Mouse (Mus musculus) gastrocnemius, postnatal 10 days (tissue): ENCODE data around the gene Olfr1286. TPM values are rescaled to one million over a fixed set of nuclear protein-coding genes. Genes with fewer than 3 reads are reported as not detected.

Experiments
- DNase-seq: peaks from one replicate; pipeline ENCODE4 v3.0.0; 2021; ENCODE audit warnings: mixed read lengths
- long read RNA-seq, 2 experiments: library from polyadenylated mRNA; stranded (forward); transcript quantifications; one replicate each; pipeline ENCODE4 v2.0.0; 2021
- total RNA-seq, 2 experiments: library from RNA; stranded (reverse); gene quantifications; 2 replicates each; pipeline ENCODE4 v1.2.3; 2021

Olfr1286 gene
- total RNA-seq: not detected
- long read RNA-seq, experiment 1: 0 reads
- long read RNA-seq, experiment 2: 0 reads

GRCm38 (mm10) chr2:111422931-111423330, at the start of gene Olfr1286:
Olfr1286 (minus strand) TSS chr2:111423115.
- DNase-seq: no peak

GRCm38 (mm10) chr2:111448842-111449241, 25.9 kb upstream of the Olfr1286 start, which contains the start of gene Olfr1287:
Olfr1287 (plus strand) TSS chr2:111449142.
- DNase-seq: no peak

GRCm38 (mm10) chr2:111375222-111375621, 47.7 kb downstream of the Olfr1286 start, which contains the start of gene Olfr1284:
Olfr1284 (plus strand) TSS chr2:111375522.
- no peak for DNase-seq

Other genes with a start within 250 kb of the Olfr1286 start
- gene 4930430A15Rik, start 193.5 kb downstream of the Olfr1286 start, total RNA-seq: not detected
- not detected for gene Olfr1275, start 187.8 kb downstream of the Olfr1286 start, total RNA-seq
- not detected for gene Olfr1276, start 168.6 kb downstream of the Olfr1286 start, total RNA-seq
- not detected for gene Olfr1277, start 149.0 kb downstream of the Olfr1286 start, total RNA-seq
- gene Olfr1278, start 133.0 kb downstream of the Olfr1286 start, total RNA-seq: not detected
- not detected for gene Olfr1279, start 122.5 kb downstream of the Olfr1286 start, total RNA-seq
- not detected for gene Olfr1280, start 109.1 kb downstream of the Olfr1286 start, total RNA-seq
- not detected for gene Olfr1281, start 96.6 kb downstream of the Olfr1286 start, total RNA-seq
- not detected for gene Olfr1282, start 87.0 kb downstream of the Olfr1286 start, total RNA-seq
- not detected for gene Olfr1283, start 56.3 kb downstream of the Olfr1286 start, total RNA-seq
- gene Olfr1284, start 47.6 kb downstream of the Olfr1286 start, total RNA-seq: not detected
- not detected for gene Olfr1287, start 26.0 kb upstream of the Olfr1286 start, total RNA-seq
- gene Olfr1288, start 51.0 kb upstream of the Olfr1286 start, total RNA-seq: not detected
- not detected for gene Olfr1289, start 57.7 kb upstream of the Olfr1286 start, total RNA-seq
- gene Olfr1290, start 70.7 kb upstream of the Olfr1286 start, total RNA-seq: not detected
- gene Olfr1291-ps1, start 74.1 kb upstream of the Olfr1286 start, total RNA-seq: not detected
- gene Olfr1293-ps, start 102.1 kb upstream of the Olfr1286 start, total RNA-seq: not detected
- gene Olfr1294, start 117.2 kb upstream of the Olfr1286 start, total RNA-seq: not detected
- not detected for gene Olfr1295, start 146.6 kb upstream of the Olfr1286 start, total RNA-seq
- gene Olfr1297, start 203.4 kb upstream of the Olfr1286 start, total RNA-seq: not detected
- not detected for gene Olfr1298, start 226.1 kb upstream of the Olfr1286 start, total RNA-seq
- gene Olfr1299, start 238.3 kb upstream of the Olfr1286 start, total RNA-seq: not detected